Mouse (Mus musculus) embryonic facial prominence, embryonic 14.5 days (tissue): Measurements from ENCODE around the gene Itgb2. TPM values are rescaled to one million over a fixed set of nuclear protein-coding genes. Genes with fewer than 3 reads are reported as not detected.

Experiments used
- ATAC-seq: fragments of 200-750 bp; cut with Nextera tagmentation; 2 replicates; pipeline ENCODE4 v1.8.0; 2017; ENCODE audit warnings: low read depth, moderate number of reproducible peaks, moderate TSS enrichment
- DNase-seq: peaks from one replicate; pipeline ENCODE4 v3.0.0-alpha.2; 2015; ENCODE audit warnings: low spot score
- H3K27ac ChIP-seq: fragments of 300-500 bp; sonication (generic); replicated peaks from 2 replicates; pipeline ENCODE4 v1.5.1; 2014; ENCODE audit warnings: low read depth, mild to moderate bottlenecking, low read length, moderate library complexity
- H3K27me3 ChIP-seq: fragments of 300-500 bp; sonication (generic); replicated peaks from 2 replicates; pipeline ENCODE4 v1.6.1; 2014; ENCODE audit warnings: low read length; ENCODE audit not compliant: control insufficient read depth, insufficient read depth
- H3K36me3 ChIP-seq: fragments of 300-500 bp; sonication (generic); 2 replicates; pipeline ENCODE4 v1.6.1; 2014; ENCODE audit warnings: low read length, mixed read lengths; ENCODE audit not compliant: control insufficient read depth, insufficient read depth
- H3K4me1 ChIP-seq: fragments of 300-500 bp; sonication (generic); 2 replicates; pipeline ENCODE4 v1.6.1; 2014; ENCODE audit warnings: antibody characterized with exemption, low read length; ENCODE audit not compliant: control insufficient read depth, insufficient read depth
- H3K4me2 ChIP-seq: fragments of 300-500 bp; sonication (generic); 2 replicates; pipeline ENCODE4 v1.6.1; 2014; ENCODE audit warnings: low read depth, mild to moderate bottlenecking, low read length, moderate library complexity, mixed read lengths
- H3K4me3 ChIP-seq: fragments of 300-500 bp; sonication (generic); 2 replicates; pipeline ENCODE4 v1.5.1; 2014; ENCODE audit warnings: low read depth, mild to moderate bottlenecking, low read length
- H3K9ac ChIP-seq: fragments of 300-500 bp; sonication (generic); 2 replicates; pipeline ENCODE4 v1.6.1; 2014; ENCODE audit warnings: low read depth, mild to moderate bottlenecking, low read length, moderate library complexity, mixed read lengths
- H3K9me3 ChIP-seq: fragments of 300-500 bp; sonication (generic); 2 replicates; pipeline ENCODE4 v1.6.1; 2016; ENCODE audit warnings: low read length; ENCODE audit not compliant: control insufficient read depth
- WGBS: fragments of 180-500 bp; shearing (Covaris S2); extraction: QIAGEN DNeasy Blood & Tissue Kit; methylation state at CpG from one replicate; pipeline ENCODE4 v1.1.7; 2014; 5-methylcytosine and 5-hydroxymethylcytosine counted together
- polyA plus RNA-seq: library from polyadenylated mRNA; unstranded; fragments of >200 nt; fragmentation: Nextera tagmentation; extraction: Ambion mirVana; gene quantifications from 2 replicates; pipeline ENCODE4 v1.2.1, GENCODE M21; 2014

Gene Itgb2
- polyA plus RNA-seq, 1 experiment from 2014 or later, result 3.0 TPM

- Histone ChIP-seq H3K27me3 (no peaks in the 10 kb centered on the region), H3K36me3 (peaks cover 11% of the 10 kb centered on the region; the same call in 1 of the 2 replicates), H3K27ac (peak overlapping the region; percentile 89; the same call in 1 of the 2 replicates), H3K4me2 (peak overlapping the region; percentile 83), H3K4me3 (peak overlapping the region; percentile 75), H3K9ac (peak overlapping the region; percentile 81), H3K4me1 (peaks cover 17% of the 10 kb centered on the region), H3K9me3 (no peaks in the 10 kb centered on the region)
- ATAC-seq (no peak), DNase-seq (no peak)
- WGBS, result 3% methylated on average over 8 of the region's 8 CpGs
These were observed 52.2 kb downstream of the Itgb2 start for GRCm38 (mm10) chr10:77582285-77582618.

GRCm38 (mm10) chr10:77583795-77584422, 53.9 kb downstream of the Itgb2 start:
- Histone ChIP-seq H3K9ac (0 out of 2 replicates have a peak overlapping the region, but pooled peaks have one; percentile 19), H3K9me3 (no peaks in the 10 kb centered on the region), H3K4me2 (no peak overlapping the region), H3K36me3 (peaks cover 25% of the 10 kb centered on the region; the same call in 1 of the 2 replicates), H3K27ac (no peak overlapping the region), H3K4me3 (no peak overlapping the region), H3K4me1 (peaks cover 17% of the 10 kb centered on the region), H3K27me3 (no peaks in the 10 kb centered on the region)
- ATAC-seq (no peak), DNase-seq (peak; percentile 30)
- 69% methylated on average over 10 of the region's 10 CpGs for WGBS

- Histone ChIP-seq H3K9me3 (no peaks in the 10 kb centered on the region), H3K27ac (no peak overlapping the region), H3K4me1 (peaks cover 17% of the 10 kb centered on the region), H3K4me3 (no peak overlapping the region), H3K36me3 (peaks cover 47% of the 10 kb centered on the region), H3K4me2 (no peak overlapping the region), H3K27me3 (no peaks in the 10 kb centered on the region), H3K9ac (no peak overlapping the region)
- 91% methylated on average over 3 of the region's 3 CpGs for WGBS
- ATAC-seq (no peak), DNase-seq (no peak)
These were observed 56.6 kb downstream of the Itgb2 start for GRCm38 (mm10) chr10:77586637-77587036.

GRCm38 (mm10) chr10:77587091-77587775, 57.2 kb downstream of the Itgb2 start:
- Histone ChIP-seq H3K4me3 (no peak overlapping the region), H3K4me1 (peaks cover 16% of the 10 kb centered on the region), H3K9me3 (no peaks in the 10 kb centered on the region), H3K27ac (no peak overlapping the region), H3K9ac (no peak overlapping the region), H3K4me2 (no peak overlapping the region), H3K27me3 (no peaks in the 10 kb centered on the region), H3K36me3 (peaks cover 53% of the 10 kb centered on the region)
- DNase-seq (no peak), ATAC-seq (no peak)
- WGBS, result 87% methylated on average over 6 of the region's 6 CpGs

- Histone ChIP-seq H3K4me3 (no peak overlapping the region), H3K4me2 (no peak overlapping the region), H3K4me1 (peaks cover 8% of the 10 kb centered on the region; the same call in 1 of the 2 replicates), H3K27me3 (no peaks in the 10 kb centered on the region), H3K27ac (no peak overlapping the region), H3K9ac (no peak overlapping the region), H3K9me3 (no peaks in the 10 kb centered on the region), H3K36me3 (peaks cover 61% of the 10 kb centered on the region)
- DNase-seq, result no peak
- WGBS, result 65% methylated on average over 2 of the region's 2 CpGs
- ATAC-seq, result no peak
These were observed 58.0 kb downstream of the Itgb2 start for GRCm38 (mm10) chr10:77588036-77588435.

GRCm38 (mm10) chr10:77589117-77589516, 59.1 kb downstream of the Itgb2 start:
- Histone ChIP-seq H3K4me2 (no peak overlapping the region), H3K27ac (no peak overlapping the region; the same call in 1 of the 2 replicates), H3K4me1 (no peaks in the 10 kb centered on the region), H3K9ac (no peak overlapping the region), H3K4me3 (no peak overlapping the region), H3K9me3 (no peaks in the 10 kb centered on the region), H3K27me3 (no peaks in the 10 kb centered on the region), H3K36me3 (peaks cover 72% of the 10 kb centered on the region)
- ATAC-seq, result no peak
- no peak for DNase-seq
- WGBS, result 78% methylated on average over 7 of the region's 7 CpGs

GRCm38 (mm10) chr10:77589749-77590148, 59.7 kb downstream of the Itgb2 start:
- Histone ChIP-seq H3K4me3 (no peak overlapping the region), H3K9me3 (no peaks in the 10 kb centered on the region), H3K27ac (no peak overlapping the region), H3K4me2 (no peak overlapping the region), H3K4me1 (no peaks in the 10 kb centered on the region), H3K9ac (no peak overlapping the region), H3K36me3 (peaks cover 78% of the 10 kb centered on the region), H3K27me3 (no peaks in the 10 kb centered on the region)
- no peak for DNase-seq
- 71% methylated on average over 8 of the region's 8 CpGs for WGBS
- no peak for ATAC-seq

- Histone ChIP-seq H3K9me3 (no peaks in the 10 kb centered on the region), H3K27ac (no peak overlapping the region), H3K36me3 (peaks cover 88% of the 10 kb centered on the region), H3K27me3 (no peaks in the 10 kb centered on the region), H3K4me1 (no peaks in the 10 kb centered on the region), H3K4me2 (no peak overlapping the region), H3K9ac (no peak overlapping the region), H3K4me3 (no peak overlapping the region)
- 43% methylated on average over 6 of the region's 6 CpGs for WGBS
- DNase-seq, result peak; percentile 59
- ATAC-seq, result peak; percentile 83
These were observed 60.8 kb downstream of the Itgb2 start for GRCm38 (mm10) chr10:77590812-77591211.

- Histone ChIP-seq H3K4me2 (no peak overlapping the region), H3K4me1 (no peaks in the 10 kb centered on the region), H3K36me3 (peaks cover 85% of the 10 kb centered on the region), H3K9ac (no peak overlapping the region), H3K4me3 (no peak overlapping the region), H3K27me3 (no peaks in the 10 kb centered on the region), H3K9me3 (no peaks in the 10 kb centered on the region), H3K27ac (no peak overlapping the region)
- WGBS, result 75% methylated on average over 6 of the region's 6 CpGs
- no peak for ATAC-seq
- no peak for DNase-seq
These were observed 61.5 kb downstream of the Itgb2 start for GRCm38 (mm10) chr10:77591546-77591945.
